Mouse (Mus musculus) hindbrain, embryonic 13.5 days (tissue): ENCODE data around the gene Git1. TPM values are rescaled to one million over a fixed set of nuclear protein-coding genes. Genes with fewer than 3 reads are reported as not detected.
A peak's percentile ranks its signal among the peaks of the same experiment; 100 is the strongest.
"Not testable (repeated sequence)": the region's sequence is repeated elsewhere in the genome, so short reads cannot be mapped to it uniquely, and the experiment has no call there.

ENCODE experiments used
- ATAC-seq: fragments of 200-750 bp; cut with Nextera tagmentation; 2 replicates; pipeline ENCODE4 v1.8.0; 2017; ENCODE audit warnings: moderate TSS enrichment; ENCODE audit not compliant: low FRiP score
- H3K27ac ChIP-seq: fragments of 300-500 bp; sonication (generic); 2 replicates; pipeline ENCODE4 v1.5.1; 2015; ENCODE audit warnings: inconsistent platforms, mild to moderate bottlenecking, moderate library complexity
- H3K27me3 ChIP-seq: fragments of 300-500 bp; sonication (generic); 2 replicates; pipeline ENCODE4 v1.6.1; 2015; ENCODE audit warnings: mild to moderate bottlenecking, inconsistent platforms
- H3K36me3 ChIP-seq: fragments of 300-500 bp; sonication (generic); 2 replicates; pipeline ENCODE4 v1.6.1; 2015; ENCODE audit warnings: mild to moderate bottlenecking, inconsistent platforms
- H3K4me1 ChIP-seq: fragments of 300-500 bp; sonication (generic); replicated peaks from 2 replicates; pipeline ENCODE4 v1.6.1; 2015; ENCODE audit warnings: inconsistent platforms
- H3K4me2 ChIP-seq: fragments of 300-500 bp; sonication (generic); 2 replicates; pipeline ENCODE4 v1.6.1; 2015; ENCODE audit warnings: inconsistent platforms, mild to moderate bottlenecking, moderate library complexity
- H3K4me3 ChIP-seq: fragments of 300-500 bp; sonication (generic); 2 replicates; pipeline ENCODE4 v1.5.1; 2015; ENCODE audit warnings: mild to moderate bottlenecking, inconsistent platforms
- H3K9ac ChIP-seq: fragments of 300-500 bp; sonication (generic); 2 replicates; pipeline ENCODE4 v1.6.1; 2015; ENCODE audit warnings: mild to moderate bottlenecking, inconsistent platforms
- H3K9me3 ChIP-seq: fragments of 300-500 bp; sonication (generic); 2 replicates; pipeline ENCODE4 v1.6.1; 2016; ENCODE audit warnings: inconsistent platforms
- WGBS: fragments of 180-500 bp; shearing (Covaris S2); methylation state at CpG from one replicate; pipeline ENCODE4 v1.1.7; 2015; 5-methylcytosine and 5-hydroxymethylcytosine counted together
- polyA plus RNA-seq: library from polyadenylated mRNA; unstranded; fragments of >200 nt; fragmentation: Nextera tagmentation; extraction: Ambion mirVana; gene quantifications from 2 replicates; pipeline ENCODE4 v1.2.1, GENCODE M21; 2015

The Git1 gene
- polyA plus RNA-seq, 1 experiment from 2014 or later, result 14.3 TPM

- 37% methylated on average over 5 of the region's 5 CpGs for WGBS
- Histone ChIP-seq H3K4me2 (no peak overlapping the region), H3K36me3 (no peaks in the 10 kb centered on the region), H3K27ac (no peak overlapping the region), H3K27me3 (peaks cover 48% of the 10 kb centered on the region), H3K4me3 (no peak overlapping the region), H3K9ac (no peak overlapping the region), H3K4me1 (peaks cover 64% of the 10 kb centered on the region), H3K9me3 (no peaks in the 10 kb centered on the region)
- no peak for ATAC-seq
These were observed 23.4 kb downstream of the Git1 start for GRCm38 (mm10) chr11:77516553-77517425.

GRCm38 (mm10) chr11:77518051-77518798 lies 24.9 kb downstream of the Git1 start:
- Histone ChIP-seq H3K9ac (no peak overlapping the region; the same call in 1 of the 2 replicates), H3K9me3 (no peaks in the 10 kb centered on the region), H3K4me3 (no peak overlapping the region), H3K4me2 (no peak overlapping the region), H3K27ac (peak overlapping the region; percentile 8), H3K27me3 (peaks cover 44% of the 10 kb centered on the region), H3K4me1 (peaks cover 55% of the 10 kb centered on the region), H3K36me3 (no peaks in the 10 kb centered on the region)
- WGBS, result 76% methylated on average over 27 of the region's 27 CpGs
- no peak for ATAC-seq

GRCm38 (mm10) chr11:77519043-77519442 lies 25.7 kb downstream of the Git1 start, which contains the start of gene Gm10392:
Gene Gm10392 (minus strand): TSS chr11:77519198.
- Histone ChIP-seq H3K4me2 (no peak within 1 kb of the TSS), H3K9ac (no peak within 1 kb of the TSS; the same call in 1 of the 2 replicates), H3K9me3 (no peaks in the 10 kb centered on the region), H3K27ac (peak within 1 kb of the TSS; percentile 8), H3K4me3 (no peak within 1 kb of the TSS), H3K4me1 (peaks cover 48% of the 10 kb centered on the region), H3K27me3 (peaks cover 37% of the 10 kb centered on the region), H3K36me3 (no peaks in the 10 kb centered on the region)
- ATAC-seq, result no peak
- WGBS, result 73% methylated on average over 5 of the region's 5 CpGs

- H3K9ac ChIP-seq, result no peak overlapping the region
- no peaks in the 10 kb centered on the region for H3K9me3 ChIP-seq
- H3K4me1 ChIP-seq, result peaks cover 29% of the 10 kb centered on the region
- no peak overlapping the region for H3K4me2 ChIP-seq
- H3K27me3 ChIP-seq, result peaks cover 19% of the 10 kb centered on the region
- H3K36me3 ChIP-seq, result no peaks in the 10 kb centered on the region
- no peak overlapping the region for H3K4me3 ChIP-seq
- H3K27ac ChIP-seq, result no peak overlapping the region
- WGBS, result 51% methylated on average over 5 of the region's 5 CpGs
- ATAC-seq, result no peak
These were observed 27.5 kb downstream of the Git1 start for GRCm38 (mm10) chr11:77520601-77521529.

- no peak overlapping the region for H3K27ac ChIP-seq
- no peak overlapping the region for H3K4me2 ChIP-seq
- peaks cover 5% of the 10 kb centered on the region; the same call in 1 of the 2 replicates for H3K36me3 ChIP-seq
- no peak overlapping the region for H3K9ac ChIP-seq
- H3K9me3 ChIP-seq, result no peaks in the 10 kb centered on the region
- H3K4me3 ChIP-seq, result no peak overlapping the region
- H3K4me1 ChIP-seq, result 0 out of 2 replicates have a peak, but pooled peaks cover 3% of the 10 kb centered on the region
- WGBS, result 77% methylated on average over 3 of the region's 3 CpGs
- H3K27me3 ChIP-seq, result no peaks in the 10 kb centered on the region
- no peak for ATAC-seq
These were observed 32.6 kb downstream of the Git1 start for GRCm38 (mm10) chr11:77525804-77526486.

- not testable (repeated sequence) for H3K36me3 ChIP-seq, H3K27ac ChIP-seq, H3K27me3 ChIP-seq, ATAC-seq, H3K9ac ChIP-seq, H3K4me2 ChIP-seq, H3K9me3 ChIP-seq, H3K4me3 ChIP-seq, H3K4me1 ChIP-seq
- WGBS, result 90% methylated on average over 3 of the region's 3 CpGs
These were observed 35.1 kb downstream of the Git1 start for GRCm38 (mm10) chr11:77528420-77528819.

- ATAC-seq, result no peak
- H3K9ac ChIP-seq, result no peak overlapping the region
- no peaks in the 10 kb centered on the region for H3K9me3 ChIP-seq
- no peaks in the 10 kb centered on the region for H3K27me3 ChIP-seq
- WGBS, result 93% methylated on average over 3 of the region's 3 CpGs
- no peak overlapping the region for H3K4me2 ChIP-seq
- no peak overlapping the region for H3K4me3 ChIP-seq
- H3K4me1 ChIP-seq, result no peaks in the 10 kb centered on the region
- H3K27ac ChIP-seq, result no peak overlapping the region
- peaks cover 5% of the 10 kb centered on the region for H3K36me3 ChIP-seq
These were observed 36.3 kb downstream of the Git1 start for GRCm38 (mm10) chr11:77529644-77530043.

GRCm38 (mm10) chr11:77530862-77531261 lies 37.5 kb downstream of the Git1 start:
- H3K27ac ChIP-seq, result no peak overlapping the region
- no peaks in the 10 kb centered on the region for H3K27me3 ChIP-seq
- WGBS, result 96% methylated on average over 2 of the region's 2 CpGs
- H3K36me3 ChIP-seq, result peaks cover 9% of the 10 kb centered on the region
- no peaks in the 10 kb centered on the region for H3K9me3 ChIP-seq
- no peak overlapping the region for H3K9ac ChIP-seq
- no peak overlapping the region for H3K4me2 ChIP-seq
- no peaks in the 10 kb centered on the region for H3K4me1 ChIP-seq
- H3K4me3 ChIP-seq, result no peak overlapping the region
- no peak for ATAC-seq

- 83% methylated on average over 4 of the region's 4 CpGs for WGBS
- no peak overlapping the region for H3K27ac ChIP-seq
- H3K4me2 ChIP-seq, result no peak overlapping the region
- no peak overlapping the region for H3K4me3 ChIP-seq
- no peaks in the 10 kb centered on the region for H3K4me1 ChIP-seq
- no peak overlapping the region for H3K9ac ChIP-seq
- no peaks in the 10 kb centered on the region for H3K27me3 ChIP-seq
- ATAC-seq, result no peak
- peaks cover 18% of the 10 kb centered on the region for H3K36me3 ChIP-seq
- no peaks in the 10 kb centered on the region for H3K9me3 ChIP-seq
These were observed 39.0 kb downstream of the Git1 start for GRCm38 (mm10) chr11:77532202-77532846.

GRCm38 (mm10) chr11:77545261-77545660 lies 51.9 kb downstream of the Git1 start:
- H3K9ac ChIP-seq, result no peak overlapping the region
- no peaks in the 10 kb centered on the region for H3K4me1 ChIP-seq
- no peak for ATAC-seq
- H3K9me3 ChIP-seq, result no peaks in the 10 kb centered on the region
- H3K27ac ChIP-seq, result no peak overlapping the region
- peaks cover 80% of the 10 kb centered on the region for H3K36me3 ChIP-seq
- no peaks in the 10 kb centered on the region for H3K27me3 ChIP-seq
- H3K4me2 ChIP-seq, result no peak overlapping the region
- 95% methylated on average over 7 of the region's 7 CpGs for WGBS
- no peak overlapping the region for H3K4me3 ChIP-seq
